Mouse (Mus musculus) cerebellum, adult 2 months (tissue): ENCODE results near the gene Lif.

Experiments
- CTCF ChIP-seq: fragments of 200-500 bp; IDR thresholded peaks from 2 replicates; pipeline ENCODE4 v1.5.1; 2011; ENCODE audit warnings: low read depth, mild to moderate bottlenecking, control low read depth, low read length, moderate library complexity, borderline replicate concordance; ENCODE audit not compliant: insufficient read depth
- POLR2A ChIP-seq: fragments of 200-500 bp; IDR thresholded peaks from 2 replicates; pipeline ENCODE4 v1.6.1; 2011; ENCODE audit warnings: low read length, control low read depth, borderline replicate concordance; ENCODE audit not compliant: insufficient read depth

DNA sequence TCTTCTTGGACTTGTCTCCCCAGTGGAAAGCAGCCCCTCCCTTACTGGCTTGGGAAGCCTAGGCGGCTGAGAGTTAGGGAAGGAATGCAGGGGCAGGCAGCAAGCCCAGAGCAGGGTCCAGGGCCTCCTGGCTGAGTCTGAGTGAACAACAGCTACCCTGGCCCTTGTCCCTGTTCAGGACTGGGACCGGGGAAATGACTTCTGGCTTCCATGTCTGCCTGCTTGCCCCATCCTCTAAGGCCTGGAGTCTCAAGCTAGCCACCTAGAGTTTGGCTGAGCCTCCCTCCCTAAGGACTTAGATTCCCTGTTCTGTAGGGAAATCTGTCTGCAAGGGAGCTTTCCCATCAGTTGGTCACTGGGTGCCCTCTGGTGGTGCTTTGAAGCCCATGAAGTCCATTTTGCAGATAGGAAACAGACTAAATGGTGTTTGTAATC, 38.0 kb upstream of the Lif start:
- no peak for TF ChIP-seq POLR2A
- peak; percentile 83 for TF ChIP-seq CTCF
